Mouse (Mus musculus): Measurements from ENCODE around the gene Rhno1.

Gene Rhno1

DNA sequence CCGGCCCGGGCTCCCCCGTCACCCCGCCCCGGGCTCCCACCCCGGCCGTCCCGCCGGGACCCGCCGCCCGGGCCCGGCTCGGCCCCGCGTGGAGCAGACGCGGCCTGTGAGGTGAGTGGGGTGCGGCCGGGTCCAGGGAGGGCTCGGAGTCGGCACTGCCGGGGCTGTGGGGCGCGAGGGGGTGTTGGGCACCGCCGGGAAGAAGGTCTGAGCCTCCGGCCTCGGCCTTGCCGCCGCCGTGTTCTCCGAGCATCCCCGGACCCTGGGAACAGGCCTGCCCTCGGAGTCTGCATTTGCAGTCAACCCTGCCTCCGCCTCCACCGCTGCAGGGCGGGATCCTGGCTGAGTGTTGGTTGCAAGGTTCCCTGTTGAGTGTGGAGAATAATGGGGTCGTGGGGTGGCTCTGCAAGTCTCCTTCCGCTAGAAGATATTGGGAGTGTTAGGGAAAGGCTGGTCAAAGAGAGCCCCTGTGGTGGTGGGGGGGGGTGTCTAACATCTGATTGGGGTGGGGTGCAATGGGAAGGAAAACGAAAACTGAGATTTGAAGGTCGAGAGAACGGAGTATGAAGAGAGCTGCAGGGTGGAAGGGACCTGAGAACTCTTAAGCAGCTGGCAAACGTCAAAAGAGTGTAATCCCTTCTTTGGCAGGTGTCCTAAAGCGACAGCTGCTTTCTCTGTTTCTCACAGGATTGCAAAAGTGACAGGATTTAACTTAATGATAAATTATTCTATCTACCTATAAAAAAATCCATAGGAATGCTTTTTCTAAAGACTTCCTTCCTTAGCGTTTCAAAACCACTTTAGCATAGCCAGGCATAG is 505 bp upstream of the Rhno1 start:
- no peak for DNase-seq (ENCODE audit: low read depth, low spot score)

GRCm38 (mm10) chr6:128361901-128362300 is 810 bp downstream of the Rhno1 start:
- DNase-seq (ENCODE audit: low read depth, low spot score) = no peak

- peak; percentile 78 for DNase-seq (ENCODE audit: low read depth, low spot score)
These were observed 3.7 kb downstream of the Rhno1 start for GRCm38 (mm10) chr6:128358999-128359398.

DNA sequence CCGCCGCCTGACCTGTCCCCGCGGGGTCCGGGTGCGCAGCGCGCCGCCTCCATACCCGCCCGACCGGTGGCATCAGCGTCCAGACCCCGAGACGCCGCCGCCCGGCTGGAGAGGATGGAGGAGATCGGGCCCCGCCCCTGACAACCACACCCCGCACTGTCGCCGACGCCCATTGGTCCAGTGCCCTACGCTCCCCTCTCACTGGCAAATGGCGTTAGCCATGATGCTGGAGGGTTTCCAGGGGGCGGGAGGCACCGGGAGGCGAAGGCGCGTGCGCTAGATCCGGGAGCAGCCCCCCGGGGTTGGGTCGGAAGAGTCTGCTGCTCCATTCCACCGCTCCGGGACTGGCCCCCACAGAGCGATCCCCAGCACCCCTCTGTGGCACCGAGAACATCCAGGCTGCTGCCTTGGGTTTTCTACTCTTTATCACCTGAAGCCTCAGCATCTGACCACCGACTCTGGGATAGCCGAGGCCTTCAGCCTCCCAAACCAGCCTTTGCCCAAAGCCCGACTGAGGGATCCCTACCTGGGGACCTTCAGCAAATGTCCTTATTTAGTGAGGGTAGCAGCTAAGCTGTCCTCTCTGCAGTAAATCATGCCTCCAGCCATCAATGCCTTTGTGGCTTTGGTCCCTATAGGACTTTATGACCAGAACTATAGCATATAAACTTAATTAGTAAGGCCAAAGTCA is 6.8 kb downstream of the Rhno1 start, which contains the start of gene Tulp3:
Tulp3 (minus strand) TSS at position 126 of the 691 bp plus-strand sequence.
- peak; percentile 92 for DNase-seq (ENCODE audit: low read depth, low spot score)

DNA sequence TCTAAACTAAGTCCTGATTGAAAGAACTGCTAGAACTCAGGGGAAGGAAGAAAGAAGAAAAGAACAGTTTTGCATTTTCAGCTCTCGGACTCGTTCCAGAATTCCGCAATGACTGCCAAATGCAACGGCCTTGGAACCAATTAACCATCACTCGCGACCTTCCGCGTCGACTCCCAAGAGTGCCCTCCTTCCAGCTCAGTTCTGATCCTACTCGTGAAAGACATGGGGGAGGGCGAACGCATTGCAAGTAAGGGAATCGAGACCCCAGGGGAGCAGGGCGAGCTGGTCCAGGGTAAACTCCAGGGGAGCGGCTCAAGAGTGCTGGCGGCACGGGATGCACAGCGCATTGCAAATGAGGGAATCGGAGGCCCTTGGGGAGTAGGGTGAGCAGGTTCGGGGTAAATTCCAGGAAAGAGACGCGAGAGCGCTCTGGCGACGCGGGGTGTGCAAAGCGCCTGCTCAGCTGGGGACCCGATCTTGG is 7.5 kb downstream of the Rhno1 start:
- no peak for DNase-seq (ENCODE audit: low read depth, low spot score)

DNA sequence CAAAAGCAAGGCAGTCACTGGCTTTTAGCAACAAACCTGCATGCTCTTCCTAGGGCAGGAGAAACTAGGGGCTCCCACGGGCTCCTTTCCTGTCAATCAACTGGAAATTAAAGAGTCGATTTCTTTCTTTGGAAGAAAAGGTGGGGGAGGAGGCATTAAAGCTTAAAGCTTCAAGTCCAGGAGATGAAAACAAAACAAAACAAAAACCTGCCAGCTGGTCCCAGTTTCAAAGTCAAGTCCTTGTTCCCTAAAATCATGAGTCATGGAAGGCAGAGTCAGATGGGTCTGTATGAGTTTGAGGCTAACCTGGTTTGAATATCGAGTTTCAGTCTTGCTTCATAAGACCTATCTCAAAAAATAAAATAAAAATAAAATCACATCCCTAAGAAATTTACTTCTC is 8.6 kb downstream of the Rhno1 start:
- no peak for DNase-seq (ENCODE audit: low read depth, low spot score)

DNA sequence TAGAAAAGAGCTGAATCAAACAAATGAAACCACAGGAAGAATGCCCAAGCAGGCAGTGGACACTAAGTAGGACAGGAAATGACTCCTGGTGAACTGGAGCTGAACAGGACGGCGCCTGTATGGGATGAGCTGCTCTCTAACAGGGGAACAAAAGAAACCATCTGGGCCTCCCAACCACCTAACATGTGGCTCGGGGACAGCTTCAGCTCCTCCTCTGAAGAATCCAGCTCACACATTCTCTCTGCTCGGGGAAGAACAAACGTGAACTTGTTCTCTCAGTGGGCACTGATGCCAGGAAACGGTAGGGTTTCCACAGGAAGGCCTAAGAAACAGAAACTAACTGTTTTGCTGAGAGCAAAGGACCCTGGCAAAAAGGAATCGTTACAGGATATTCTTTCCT is 13.0 kb downstream of the Rhno1 start:
- DNase-seq (ENCODE audit: low read depth, low spot score) = no peak

DNA sequence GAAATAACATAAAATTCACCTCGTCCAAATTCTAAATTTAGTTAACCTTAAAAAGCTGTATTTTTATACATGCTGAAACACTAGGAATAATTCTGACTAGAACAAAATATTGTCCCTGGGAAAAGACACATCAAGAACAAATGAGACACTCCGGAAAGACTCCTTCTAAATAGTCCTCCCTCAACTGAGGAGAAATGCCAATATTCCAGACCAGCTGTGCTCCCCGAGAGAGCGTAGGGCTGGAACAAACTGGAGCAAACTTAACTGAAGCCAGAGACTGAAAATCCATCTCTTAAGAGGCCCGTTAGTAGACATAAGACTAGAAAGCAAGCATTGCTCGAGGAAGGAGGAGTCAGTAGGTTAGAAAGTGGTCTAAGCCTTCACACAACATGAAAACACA is 15.9 kb downstream of the Rhno1 start:
- no peak for DNase-seq (ENCODE audit: low read depth, low spot score)

DNA sequence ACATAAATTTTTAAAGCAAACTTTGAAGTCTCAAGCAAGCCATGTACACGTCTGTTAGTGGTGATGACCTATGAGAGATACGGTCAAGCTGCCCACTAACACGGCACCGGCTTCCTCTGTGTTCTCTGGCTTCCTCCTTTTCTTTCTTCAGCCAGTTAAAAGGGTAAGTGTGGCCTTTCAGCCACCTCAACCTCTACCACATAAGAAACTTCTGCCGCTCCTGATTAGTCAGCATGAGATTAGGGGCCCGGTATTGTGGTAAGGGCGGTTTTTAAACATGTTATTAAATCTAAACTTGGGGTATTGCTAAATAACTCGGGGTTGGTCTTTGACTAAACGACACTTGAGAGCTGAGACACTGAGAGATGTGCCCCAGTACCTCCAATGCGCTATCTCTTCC is 17.1 kb downstream of the Rhno1 start:
- no peak for DNase-seq (ENCODE audit: low read depth, low spot score)

DNA sequence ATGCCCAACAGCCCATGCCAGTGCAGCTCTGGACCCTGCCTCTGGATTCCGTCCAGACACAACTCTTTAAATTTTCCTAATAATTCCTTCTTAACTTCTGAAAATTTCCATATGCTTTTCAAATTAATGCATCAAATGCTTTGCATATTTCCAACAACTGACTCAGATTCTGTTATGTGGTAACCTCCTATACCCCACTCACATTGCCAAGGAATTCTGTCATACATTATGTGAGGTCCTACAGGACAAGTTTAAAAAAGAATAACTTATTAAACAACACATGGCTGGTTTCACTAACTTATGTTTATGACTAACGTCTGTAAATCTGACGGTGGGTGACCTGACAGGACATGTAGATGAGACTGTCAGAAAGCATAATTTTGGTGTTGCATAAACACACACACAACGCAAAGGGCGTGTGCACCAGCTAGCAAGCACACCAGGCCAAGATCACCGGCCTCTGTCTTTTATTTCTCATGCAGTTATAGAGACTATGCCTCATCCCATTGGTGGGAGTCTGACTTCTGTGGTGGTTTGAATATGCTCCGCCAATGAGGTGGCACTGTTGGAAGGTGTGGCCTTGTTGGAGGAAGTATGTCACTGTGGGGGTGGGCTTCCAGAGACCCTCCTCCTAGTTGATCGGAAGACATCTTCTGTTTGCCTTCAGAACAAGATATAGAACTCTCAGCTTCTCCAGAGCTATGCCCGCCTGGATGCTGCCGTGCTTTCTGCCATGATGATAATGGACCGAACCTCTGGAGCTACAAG is 20.6 kb downstream of the Rhno1 start:
- no peak for DNase-seq (ENCODE audit: low read depth, low spot score)

- no peak for DNase-seq (ENCODE audit: low read depth, low spot score)
These were observed 23.8 kb downstream of the Rhno1 start for GRCm38 (mm10) chr6:128338876-128339275.

DNA sequence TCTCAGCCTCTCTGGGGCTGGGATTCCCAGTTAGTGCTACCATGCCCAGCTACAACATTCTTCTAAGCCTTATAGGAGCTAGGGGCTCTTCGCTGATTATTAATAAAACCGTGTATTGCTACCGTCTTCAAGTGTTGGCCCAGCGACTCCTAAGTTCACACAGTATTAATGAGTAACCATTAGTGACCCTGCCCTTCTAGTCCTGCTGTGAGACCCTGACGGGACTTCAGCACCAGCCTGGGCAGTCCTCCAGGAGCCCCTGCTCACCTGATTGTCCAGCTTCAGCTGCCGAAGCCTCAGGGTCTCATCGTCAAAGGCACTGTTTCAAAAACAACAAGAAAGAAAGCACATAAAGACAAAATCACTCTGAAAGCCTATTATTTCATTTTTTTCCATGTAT is 25.2 kb downstream of the Rhno1 start:
- no peak for DNase-seq (ENCODE audit: low read depth, low spot score)

- peak; percentile 78 for DNase-seq (ENCODE audit: low read depth, low spot score)
These were observed 28.1 kb downstream of the Rhno1 start for GRCm38 (mm10) chr6:128334397-128335124.

DNA sequence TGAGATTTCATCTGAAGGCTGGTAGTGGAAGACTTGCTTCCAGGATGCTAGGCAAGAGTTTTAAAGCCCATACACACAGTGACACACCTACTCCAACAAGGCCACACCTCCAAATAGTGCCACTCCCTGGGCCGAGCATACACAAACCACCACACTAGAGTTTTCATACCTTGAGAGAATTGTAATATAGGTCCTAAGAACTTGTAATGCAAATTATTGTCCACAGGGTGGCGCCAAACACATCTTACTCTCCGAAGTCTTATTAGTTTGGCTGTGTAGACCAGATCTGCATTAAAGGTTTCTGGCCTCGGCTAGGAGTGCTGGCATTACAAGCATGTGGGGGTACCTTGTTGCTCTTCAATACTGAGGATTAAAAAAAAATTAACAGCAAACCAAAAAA is 44.4 kb downstream of the Rhno1 start:
- peak; percentile 85 for DNase-seq (ENCODE audit: low read depth, low spot score)

DNA sequence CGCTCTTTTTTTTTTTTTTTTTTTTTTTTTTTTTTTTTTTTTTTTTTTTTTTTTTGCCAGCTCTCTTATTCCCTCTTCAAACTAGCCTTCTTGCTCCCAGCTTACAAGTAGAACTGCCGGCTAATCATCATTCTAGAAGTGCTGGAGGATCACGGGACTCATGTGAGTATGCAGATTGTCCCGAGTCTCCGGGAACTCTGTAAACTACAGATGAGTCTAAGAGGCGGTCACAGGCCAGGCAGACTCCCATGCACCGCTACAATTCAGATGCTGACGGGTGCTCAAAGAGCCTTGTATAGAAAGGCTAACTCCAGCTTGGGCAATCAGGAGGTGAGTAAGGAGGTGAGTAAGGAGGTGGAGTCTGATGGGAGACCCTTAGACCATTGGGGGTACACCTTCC is 47.1 kb downstream of the Rhno1 start:
- DNase-seq (ENCODE audit: low read depth, low spot score) = no peak

GRCm38 (mm10) chr6:128314796-128315195 is 47.9 kb downstream of the Rhno1 start:
- no peak for DNase-seq (ENCODE audit: low read depth, low spot score)

- peak; percentile 69 for DNase-seq (ENCODE audit: low read depth, low spot score)
These were observed 54.4 kb downstream of the Rhno1 start for GRCm38 (mm10) chr6:128308311-128308710.
